Mouse (Mus musculus): ENCODE results near the gene Oaz1. TPM values are rescaled to one million over a fixed set of nuclear protein-coding genes. Genes with fewer than 3 reads are reported as not detected.

Gene Oaz1
- 100 to 1,000 TPM; 399 to 419 TPM for total RNA-seq (2021)
- long read RNA-seq, partial matches to known transcripts: 20 of 1,307 reads
- long read RNA-seq, other reads (novel, unspliced or antisense): 1,285 of 1,307 reads

DNA sequence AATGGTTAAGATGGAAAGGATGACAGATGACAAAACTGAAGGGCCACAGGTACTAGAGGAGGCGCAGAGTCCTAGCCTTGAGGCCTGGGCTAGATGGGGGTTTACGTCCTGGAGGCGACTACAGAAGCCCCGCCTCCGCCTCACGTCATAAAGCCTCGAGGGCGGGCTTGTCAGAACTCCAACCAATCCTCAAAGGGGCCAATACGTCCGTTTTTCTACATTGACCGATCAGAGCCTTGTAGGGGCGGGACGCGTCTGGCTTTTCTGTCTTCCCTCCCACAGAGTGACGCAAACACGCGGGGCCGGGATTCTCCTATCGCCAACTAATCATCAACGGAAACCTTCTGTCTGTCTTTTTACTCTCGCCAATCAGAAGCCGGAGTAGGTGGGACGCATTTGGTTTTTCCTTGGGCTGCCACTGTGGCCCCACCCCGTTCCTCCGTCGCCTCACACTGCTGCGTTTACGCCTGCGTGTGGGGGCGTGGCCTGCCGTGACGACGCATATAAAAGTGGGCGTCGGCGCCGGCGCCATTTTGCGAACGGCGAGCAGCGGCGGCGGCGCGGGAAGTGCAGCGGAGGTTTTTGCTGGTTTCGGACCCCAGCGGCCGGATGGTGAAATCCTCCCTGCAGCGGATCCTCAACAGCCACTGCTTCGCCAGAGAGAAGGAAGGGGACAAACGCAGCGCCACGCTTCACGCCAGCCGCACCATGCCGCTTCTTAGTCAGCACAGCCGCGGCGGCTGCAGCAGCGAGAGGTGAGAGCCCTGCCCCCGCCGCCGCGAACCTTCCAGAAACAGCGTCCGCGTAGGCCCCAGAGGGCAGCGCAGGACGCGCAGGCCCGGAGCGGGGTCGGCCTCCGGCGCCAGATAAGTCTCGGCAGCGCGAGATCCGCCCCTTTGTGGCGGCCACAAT, at the start of gene Oaz1:
Gene Oaz1 (plus strand): TSS at position 506 of the 912 bp plus-strand sequence.
- peak; percentile 97 to 99 for DNase-seq (ENCODE audit: low spot score in 2 of 2)

DNA sequence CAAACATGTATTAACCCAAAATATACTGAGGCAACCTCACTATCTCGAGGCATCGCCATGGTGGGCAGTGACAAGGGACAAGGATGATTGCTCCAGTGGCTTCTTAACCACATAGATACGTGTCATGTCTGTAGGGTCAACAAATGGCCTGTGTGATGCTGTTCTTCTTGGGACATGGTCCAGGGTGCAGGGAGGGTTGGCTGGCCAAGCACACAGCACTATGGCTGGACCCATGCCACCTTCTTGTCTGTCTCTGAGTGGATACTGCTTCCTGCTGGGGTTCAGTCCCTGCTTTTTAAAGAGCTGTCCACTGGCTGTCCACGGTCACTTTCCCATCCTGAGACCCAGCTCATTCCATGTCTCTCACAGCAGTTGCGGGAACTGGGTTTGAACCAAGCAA, 49.3 kb upstream of the Oaz1 start:
- no peak for DNase-seq (ENCODE audit: low spot score in 2 of 2)

DNA sequence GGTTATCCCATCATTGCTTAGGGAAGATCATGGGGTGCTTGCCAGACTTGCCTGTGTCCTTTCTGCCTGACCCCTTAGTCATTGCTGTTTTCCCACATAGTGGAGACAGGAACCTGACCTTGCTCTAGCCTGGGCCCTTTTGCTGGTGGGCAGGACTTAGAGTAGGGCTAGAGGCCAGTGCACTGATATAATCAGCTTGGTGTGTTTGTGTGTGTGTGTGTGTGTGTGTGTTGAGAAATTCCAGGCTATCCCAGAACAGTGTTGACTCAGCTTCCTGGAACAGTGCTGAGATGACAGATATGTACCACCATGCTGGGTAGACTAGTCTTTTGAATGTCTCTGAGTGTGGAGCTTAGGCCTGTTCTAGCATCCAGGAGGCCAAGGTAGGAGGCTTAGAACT, 46.9 kb upstream of the Oaz1 start:
- no peak for DNase-seq (ENCODE audit: low spot score in 2 of 2)

DNA sequence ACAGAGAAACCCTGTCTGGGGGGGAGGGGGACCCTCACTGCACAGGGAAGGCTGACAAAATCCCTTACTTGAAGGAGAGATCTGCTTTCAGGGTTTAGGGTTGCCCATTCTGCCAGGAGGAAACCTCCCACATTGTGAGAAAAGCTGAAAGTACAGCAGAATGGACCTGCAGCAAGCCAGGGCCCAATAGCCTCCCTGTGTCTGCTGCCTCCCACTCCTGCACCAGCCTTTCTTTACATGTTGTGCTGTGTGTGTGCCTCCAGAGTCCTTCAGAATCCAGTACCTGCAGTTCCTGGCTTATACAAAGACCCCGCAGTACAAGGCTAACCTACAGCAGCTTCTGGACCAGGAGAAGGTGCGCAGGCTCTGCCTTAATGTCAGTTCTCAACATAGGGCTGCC, 42.2 kb upstream of the Oaz1 start:
- no peak for DNase-seq (ENCODE audit: low spot score in 2 of 2)

DNA sequence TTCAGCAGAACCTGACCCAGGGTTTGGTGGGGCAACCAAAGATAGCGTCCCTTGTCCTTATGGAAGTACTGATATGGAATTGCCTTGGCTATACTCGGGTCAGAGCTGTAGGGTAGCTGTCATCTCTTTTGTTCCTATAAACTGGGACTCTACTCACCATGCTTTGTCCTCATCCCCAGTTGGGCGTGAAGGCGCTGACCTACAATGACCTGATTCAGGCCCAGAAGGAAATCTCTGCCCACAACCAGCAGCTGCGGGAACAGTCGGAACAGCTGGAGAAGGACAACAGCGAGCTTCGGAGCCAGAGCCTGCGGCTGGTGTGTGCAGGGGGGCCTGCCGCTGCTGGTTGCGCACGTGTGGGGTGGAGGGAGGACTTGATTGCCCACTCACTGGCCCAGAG, 41.6 kb upstream of the Oaz1 start:
- DNase-seq (ENCODE audit: low spot score in 2 of 2): no peak

DNA sequence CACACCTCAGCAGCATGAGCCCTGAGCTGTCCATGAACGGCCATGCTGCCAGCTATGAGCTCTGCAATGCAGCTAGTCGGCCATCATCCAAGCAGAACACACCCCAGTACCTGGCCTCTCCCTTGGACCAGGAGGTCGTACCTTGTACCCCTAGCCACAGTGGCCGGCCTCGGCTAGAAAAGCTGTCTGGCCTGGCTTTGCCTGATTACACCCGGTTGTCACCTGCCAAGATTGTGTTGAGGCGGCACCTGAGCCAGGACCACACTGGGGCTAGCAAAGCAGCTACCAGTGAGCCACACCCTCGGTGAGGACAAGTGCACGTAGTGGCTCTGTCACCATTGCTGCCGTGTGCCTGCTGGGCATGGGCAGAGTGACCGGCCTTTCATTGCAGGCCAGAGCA, 40.5 kb upstream of the Oaz1 start:
- no peak for DNase-seq (ENCODE audit: low spot score in 2 of 2)

DNA sequence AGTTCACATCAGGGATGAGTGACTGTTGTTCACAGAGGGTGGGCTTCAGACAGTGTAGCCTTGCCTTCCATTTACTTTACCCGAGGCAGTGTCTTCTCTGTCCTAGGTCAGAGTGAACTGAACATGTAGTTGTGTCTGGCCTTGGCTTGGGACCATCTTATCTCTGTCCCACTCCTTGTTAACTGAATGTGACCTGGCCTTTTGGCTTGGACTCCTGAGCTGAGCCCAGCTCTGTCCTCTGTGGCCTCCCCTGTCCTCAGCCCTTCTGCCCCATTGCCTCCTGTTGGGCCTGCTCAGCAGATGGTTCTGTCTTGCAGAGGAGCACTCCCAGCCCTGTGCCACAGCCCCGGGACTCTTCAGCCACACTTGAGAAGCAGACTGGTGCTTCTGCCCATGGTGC, 38.9 kb upstream of the Oaz1 start:
- no peak for DNase-seq (ENCODE audit: low spot score in 2 of 2)

DNA sequence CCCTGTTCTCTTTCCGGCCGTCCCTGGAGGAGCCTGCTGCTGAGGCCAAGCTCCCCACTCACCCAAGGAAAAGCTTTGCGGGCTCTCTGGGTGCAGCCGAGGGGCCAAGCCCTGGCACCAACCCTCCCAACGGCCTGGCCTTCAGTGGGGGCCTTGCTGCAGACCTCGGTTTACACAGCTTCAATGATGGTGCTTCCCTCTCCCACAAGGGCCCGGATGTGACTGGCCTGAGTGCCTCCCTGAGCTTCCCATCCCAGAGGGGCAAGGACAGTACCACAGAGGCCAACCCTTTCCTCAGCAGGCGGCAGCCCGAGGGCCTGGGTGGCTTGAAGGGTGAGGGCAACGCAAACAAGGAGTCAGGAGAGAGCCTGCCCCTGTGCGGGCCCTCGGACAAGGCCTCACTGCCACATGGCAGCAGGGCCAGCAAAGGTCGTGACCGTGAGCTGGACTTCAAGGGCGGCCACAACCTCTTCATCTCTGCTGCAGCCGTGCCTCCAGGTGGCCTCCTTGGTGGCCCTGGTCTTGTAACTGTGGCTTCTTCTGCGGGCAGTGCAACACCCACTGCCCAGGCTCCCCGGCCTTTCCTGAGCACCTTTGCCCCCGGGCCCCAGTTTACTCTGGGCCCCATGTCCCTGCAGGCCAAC, 35.6 kb upstream of the Oaz1 start:
- no peak for DNase-seq (ENCODE audit: low spot score in 2 of 2)

DNA sequence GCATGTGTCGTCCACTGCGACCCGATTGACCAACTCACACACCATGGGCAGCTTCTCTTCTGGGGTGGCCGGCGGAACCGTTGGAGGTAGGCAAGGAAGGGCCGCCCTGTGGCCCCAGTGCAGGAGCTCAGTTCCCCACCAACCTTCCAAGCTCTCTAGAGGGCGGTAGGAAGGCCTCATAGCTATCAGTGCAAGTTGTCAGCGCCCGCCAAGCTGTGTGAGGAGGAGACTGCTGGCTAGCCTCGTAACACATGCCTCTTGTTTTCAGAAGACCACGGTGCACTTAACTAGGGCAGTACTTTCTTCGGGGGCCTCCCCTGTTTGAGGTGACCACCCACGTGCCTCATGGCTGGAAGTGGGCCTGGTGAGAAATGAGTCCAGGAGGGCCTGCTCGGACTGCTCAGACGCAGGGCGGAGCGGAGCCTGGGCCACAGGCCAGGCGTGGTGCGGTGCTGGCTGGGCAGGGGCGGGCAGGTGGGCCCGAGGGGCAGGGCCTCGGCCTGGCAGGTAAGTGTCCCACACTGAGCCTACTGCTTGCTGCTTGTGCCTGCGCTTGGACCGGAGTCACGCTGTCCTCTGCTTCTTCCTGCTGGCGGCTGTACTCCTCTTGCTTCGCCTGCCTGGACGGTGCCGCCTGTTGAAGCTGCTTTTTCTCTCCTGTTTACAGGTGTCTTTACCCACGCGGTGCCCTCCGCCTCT, 34.8 kb upstream of the Oaz1 start:
- DNase-seq (ENCODE audit: low spot score in 2 of 2): no peak

DNA sequence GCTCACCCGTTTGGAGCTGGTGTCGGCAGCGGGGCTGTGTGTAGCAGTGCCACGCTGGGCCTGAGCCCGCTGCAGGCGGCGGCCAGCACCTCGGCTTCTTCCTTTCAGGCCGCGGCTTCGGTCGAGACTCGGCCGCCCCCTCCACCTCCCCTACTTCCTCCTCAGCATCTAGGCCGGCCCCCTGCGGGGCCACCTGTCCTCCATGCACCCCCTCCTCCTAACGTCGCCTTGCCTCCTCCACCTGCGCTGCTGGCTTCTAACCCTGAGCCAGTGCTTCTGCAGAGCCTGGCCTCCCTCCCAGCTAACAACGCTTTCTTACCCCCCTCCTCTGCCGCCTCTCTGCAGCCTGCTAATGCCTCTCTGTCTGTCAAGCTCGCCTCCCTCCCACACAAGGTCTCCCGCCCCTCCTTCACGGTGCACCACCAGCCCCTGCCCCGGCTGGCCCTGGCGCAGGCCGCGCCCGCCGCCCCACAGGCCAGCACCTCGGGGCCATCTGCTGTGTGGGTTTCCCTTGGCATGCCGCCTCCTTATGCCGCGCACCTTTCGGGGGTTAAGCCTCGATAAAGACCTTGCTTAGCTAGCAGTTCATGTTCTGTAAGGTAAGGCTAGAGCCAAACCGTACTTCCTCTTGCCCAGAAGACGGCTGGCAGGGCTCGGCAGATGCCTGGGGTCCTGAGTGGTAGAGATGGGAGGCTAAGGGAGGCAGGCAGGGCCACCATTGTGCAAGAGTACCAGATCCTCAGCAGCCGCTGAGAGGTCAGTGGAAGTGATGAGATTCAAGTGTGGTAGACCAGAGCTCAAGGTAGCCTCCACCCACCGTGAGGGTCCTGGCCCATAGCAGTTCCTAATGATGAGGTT, 34.1 kb upstream of the Oaz1 start:
- DNase-seq (ENCODE audit: low spot score in 2 of 2): peak in 1 of 2 experiments; percentile 39

DNA sequence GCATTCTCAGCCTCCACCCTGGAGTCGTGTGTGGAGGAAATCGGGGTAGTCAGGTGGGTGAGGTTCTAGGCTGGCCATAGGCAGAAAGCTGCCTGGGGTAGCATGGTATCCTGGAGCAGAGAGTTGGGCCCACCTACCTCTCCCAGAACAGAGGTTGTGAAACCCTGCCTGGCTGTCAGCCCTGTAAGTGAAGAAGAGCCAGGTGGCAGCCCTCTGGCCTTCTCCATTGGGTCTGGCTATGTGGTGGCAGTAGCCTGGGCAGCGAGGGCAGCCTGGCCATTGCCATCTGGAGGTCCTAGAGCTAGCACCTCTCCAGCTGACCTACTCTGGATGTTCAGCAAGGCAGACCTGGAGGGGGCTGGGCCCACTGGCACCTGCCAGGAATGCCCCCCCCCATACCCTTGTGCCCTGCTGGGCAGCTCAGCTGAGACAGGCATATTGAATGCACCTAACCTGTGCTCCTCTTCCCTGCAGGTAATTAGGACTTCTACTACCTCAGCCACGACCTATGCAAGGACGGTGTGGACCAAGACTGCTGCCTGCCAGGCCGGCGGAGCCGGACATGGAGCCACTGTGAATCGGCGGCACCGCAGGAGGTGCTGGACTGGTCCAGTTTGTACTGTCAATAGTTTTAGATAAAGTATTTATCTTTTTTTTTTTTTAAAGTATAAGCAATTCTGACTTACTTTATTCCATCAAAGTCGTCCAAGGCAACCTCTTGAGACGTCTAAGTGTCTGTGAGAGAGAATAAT, 33.2 kb upstream of the Oaz1 start:
- no peak for DNase-seq (ENCODE audit: low spot score in 2 of 2)

DNA sequence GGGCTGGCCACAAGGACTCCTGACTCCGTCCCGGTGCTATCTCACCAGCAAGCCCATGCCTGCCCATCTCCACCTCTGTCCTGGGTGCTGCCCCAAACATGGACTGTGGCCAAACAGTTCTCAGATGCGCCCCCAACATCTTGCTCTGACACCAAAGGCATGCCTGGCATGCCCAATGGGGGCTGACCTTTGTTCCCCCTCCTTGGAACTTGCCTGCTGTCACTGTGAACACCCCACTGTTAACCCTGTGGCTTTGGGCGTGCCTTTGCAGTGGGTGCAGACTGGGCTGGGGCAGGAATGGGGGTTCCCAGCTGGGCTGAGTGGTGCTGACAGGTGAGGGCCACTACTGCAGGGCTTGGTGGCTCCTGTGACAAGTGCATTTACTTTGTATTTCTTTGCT, 32.7 kb upstream of the Oaz1 start:
- no peak for DNase-seq (ENCODE audit: low spot score in 2 of 2)

DNA sequence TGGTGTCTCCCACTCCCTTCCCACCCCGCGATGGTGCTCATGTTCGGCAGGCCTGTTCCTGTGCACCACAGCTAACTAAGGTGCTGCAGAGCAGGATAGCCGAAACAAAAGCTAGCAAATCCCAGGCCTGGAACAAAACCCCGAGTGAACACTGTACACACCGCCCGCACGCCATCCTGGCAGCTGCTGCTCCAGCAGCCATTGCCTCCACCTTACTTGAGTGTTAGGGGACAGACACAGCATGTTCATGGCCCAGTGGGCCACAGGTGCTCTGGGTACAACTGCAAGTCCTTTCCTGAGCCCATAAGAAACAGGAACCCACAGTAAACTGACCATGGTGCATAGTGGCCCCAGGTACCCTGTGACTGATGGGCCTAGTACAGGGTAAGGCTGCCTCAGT, 31.7 kb upstream of the Oaz1 start:
- DNase-seq (ENCODE audit: low spot score in 2 of 2): no peak

DNA sequence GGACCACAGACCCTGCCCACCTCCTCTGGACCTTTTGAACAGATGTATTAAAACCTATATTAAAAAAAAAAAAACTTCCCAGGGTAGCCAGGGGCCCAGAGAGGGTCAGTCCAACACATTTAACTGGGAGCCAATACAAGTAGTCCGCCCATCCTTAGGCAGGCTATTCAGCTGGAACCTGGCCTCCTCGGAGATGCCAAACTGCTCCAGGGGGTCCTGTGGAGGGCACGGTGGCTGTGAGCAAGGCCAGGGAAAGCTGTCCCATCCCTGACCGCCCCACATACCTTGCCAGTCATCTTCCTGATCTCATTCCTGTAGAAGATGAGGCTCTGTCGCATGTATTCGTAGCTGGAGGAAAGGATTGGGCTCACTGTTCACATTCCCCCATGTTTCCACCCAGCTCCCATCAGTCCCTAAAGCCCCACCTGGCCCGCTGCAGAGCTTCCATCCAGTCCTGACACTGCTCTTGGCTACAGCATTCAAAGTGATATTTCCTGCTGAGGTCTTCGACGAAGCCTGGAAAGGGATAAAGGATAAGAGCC, 30.1 kb upstream of the Oaz1 start:
- DNase-seq (ENCODE audit: low spot score in 2 of 2): no peak

DNA sequence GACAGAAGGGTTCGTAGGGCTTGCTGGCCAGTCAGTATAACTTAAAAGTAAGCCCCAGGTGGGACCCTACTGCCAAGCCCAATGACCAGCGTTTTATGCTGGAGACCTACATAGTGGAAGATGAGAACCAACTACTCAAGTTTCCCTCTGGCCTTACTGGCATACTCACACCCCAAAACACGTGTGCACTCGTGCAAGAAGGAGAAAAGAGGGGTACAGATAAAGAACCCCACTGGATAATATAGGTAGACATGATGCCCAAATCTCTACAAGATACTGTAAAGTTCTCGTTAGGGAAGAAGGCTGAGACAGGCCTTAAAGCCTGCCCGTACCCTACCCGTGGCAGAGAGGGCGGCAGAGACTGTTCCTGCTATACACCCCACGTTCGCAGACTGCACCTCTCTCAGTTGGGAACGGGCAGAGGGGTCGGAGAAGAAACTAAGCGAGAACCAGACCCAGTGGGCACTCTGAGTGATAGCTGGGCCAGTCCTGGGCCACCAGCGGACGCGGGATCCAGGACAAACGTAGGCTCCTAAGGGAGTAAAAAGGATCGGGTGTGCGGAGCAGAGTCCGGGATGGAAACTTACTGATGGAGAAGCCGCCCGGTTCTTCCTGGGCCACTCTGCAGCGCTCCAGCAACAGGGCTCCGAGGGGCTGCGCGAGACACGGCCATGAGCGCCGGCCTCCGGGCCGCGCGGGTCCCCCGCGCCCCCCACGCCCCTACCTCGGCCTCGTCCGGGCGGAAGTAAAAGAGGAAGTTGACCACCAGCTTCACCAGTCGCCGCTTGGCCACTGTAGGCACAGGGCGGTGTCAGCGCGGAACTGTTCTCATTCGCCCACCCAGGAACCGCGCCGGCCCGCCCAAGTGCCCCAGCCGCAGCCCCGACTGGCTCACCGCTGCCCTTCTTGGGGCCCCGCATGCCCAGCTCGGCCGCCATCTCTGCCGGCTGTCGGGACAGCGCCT, 29.0 kb upstream of the Oaz1 start:
- no peak for DNase-seq (ENCODE audit: low spot score in 2 of 2)

DNA sequence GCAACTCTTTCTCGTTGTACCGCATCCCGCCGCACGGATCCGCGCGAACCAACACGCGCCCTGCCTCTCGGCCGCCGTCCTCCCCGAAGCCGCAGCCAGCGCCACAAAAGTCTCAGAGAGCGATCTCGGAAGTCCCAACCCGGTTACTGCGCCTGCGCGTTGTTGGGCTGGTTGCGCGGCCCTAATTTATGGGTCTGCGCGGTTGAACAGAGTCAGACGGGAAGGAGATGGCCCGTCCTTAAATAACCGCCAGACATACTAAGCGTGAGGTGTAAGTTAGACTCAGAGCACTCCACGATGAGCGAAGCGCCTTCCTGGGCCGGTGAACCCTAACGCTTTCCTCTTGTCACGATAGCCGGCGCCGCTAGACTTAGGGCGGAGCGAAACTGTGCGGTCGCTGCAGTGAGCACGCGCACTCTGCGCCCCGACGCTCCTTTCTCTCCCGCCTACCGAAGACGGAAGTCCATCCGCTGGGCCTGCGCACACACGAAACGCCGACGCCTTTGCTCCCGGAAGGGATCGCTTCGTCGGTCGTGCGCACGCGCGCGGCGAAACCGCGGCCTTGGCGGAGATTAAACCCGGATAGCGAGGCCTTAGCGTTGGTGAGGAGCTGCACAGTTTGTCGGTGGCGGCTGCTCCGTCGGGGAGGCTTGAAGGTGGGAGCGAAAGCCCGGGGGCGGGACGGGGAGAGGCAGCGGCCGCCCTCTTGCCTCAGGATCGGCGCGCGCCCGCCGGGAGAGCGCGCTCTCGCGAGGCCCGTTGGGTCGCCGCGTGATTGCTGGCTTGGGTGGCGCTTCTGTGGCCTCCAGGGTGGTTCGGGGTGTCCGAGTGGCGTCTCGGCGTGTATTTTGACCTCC, 28.1 kb upstream of the Oaz1 start, which contains the start of the genes Sf3a2 and Plekhj1:
Gene Sf3a2 (plus strand): TSS at position 49 of the 857 bp plus-strand sequence.
Gene Plekhj1 (minus strand): TSS at position 477 of the 857 bp plus-strand sequence.
- peak; percentile 97 to 98 for DNase-seq (ENCODE audit: low spot score in 2 of 2)

DNA sequence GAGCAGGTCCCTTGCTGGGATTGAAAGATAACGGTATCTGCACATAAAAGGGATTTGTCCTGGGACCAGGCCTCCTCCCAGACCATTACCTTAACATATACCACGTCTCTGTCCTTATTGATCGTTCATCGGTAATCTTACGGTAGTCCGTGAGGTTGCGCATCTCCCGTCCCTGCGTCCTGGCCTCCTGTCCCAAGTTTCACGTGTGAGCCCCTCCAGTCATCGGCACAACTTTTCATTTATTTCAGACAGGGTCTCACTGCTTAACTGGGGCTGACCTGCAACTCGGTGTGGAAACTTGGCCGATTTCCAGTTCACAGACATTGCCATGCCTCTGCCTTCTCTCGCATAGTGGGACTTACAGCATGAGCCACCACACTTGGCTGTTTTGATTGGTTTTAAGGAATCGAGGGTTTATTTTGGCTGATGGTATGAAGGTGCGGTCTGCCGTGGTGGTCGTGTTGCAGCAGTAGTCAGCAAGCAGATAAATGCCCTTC, 27.3 kb upstream of the Oaz1 start:
- no peak for DNase-seq (ENCODE audit: low spot score in 2 of 2)

All from layer of hippocampus, postnatal 10 days (tissue).